Mouse (Mus musculus) gastrocnemius, adult 18-20 months (tissue): ENCODE measurements around the gene Klhl41. TPM values are rescaled to one million over a fixed set of nuclear protein-coding genes. Genes with fewer than 3 reads are reported as not detected.

ENCODE experiments used
- DNase-seq: peaks from one replicate; pipeline ENCODE4 v3.0.0; 2021; ENCODE audit warnings: low spot score
- total RNA-seq, 2 experiments: library from RNA; stranded (reverse); gene quantifications; 2 replicates each; pipeline ENCODE4 v1.2.3; 2021

Gene Klhl41
- total RNA-seq, 2 experiments from 2014 or later: 665 to 708 TPM

DNA sequence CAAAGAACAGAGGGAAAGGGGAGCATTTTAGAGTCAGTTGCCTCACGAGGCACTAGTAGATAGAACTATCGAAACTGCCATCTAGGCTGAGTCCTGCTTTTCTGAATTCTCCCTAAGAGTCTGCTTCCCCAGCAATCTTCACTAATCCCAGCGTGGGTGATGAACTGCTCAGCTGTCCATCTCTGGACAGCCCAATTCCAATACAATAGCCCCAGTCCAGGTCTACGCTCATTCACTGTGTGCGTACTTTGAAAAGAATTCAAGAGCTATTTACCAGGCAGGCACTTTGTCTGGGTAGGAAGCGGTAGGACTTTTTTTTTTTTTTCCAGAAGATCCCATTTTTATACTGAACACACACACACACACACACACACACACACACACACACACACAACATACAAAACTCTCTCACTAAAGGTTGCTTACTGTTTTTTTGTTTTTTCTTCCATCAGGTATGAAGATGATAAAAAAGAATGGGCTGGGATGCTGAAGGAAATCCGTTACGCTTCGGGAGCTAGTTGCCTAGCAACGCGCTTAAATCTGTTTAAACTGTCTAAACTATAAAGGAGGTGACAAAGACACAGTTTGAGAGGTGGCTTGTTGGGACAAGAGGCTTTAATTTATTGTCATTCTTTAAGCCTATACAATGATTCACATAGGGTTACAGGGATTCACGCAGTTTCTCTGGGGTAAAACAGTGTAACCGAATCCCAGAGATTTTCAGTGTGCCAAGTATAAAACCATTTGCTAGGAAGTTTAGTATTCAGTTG, 13.3 kb downstream of the Klhl41 start:
- DNase-seq: no peak

DNA sequence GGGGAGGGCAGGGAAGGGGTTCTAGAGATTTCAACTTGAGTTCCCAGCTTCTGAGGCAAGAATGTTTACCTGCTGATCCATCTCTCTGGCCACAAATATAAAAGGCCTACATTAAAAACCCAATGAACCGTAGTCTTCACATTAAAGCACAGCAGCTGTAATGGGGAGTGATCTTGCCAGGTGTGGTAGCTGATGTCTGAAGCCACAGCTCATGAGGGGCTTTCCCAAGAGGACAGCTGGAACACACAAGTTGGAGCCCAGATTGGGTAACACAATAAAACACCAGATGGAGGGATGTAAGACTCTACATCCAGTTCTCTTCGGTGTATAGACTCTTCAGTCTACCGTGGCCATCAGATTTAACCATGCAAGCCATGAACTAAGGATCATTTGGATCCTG, 14.6 kb downstream of the Klhl41 start:
- no peak for DNase-seq

- no peak for DNase-seq
Measured at GRCm38 (mm10) chr2:69690214-69690613, 20.3 kb downstream of the Klhl41 start.

- DNase-seq: no peak
Measured at GRCm38 (mm10) chr2:69690843-69691242, 20.9 kb downstream of the Klhl41 start.

DNA sequence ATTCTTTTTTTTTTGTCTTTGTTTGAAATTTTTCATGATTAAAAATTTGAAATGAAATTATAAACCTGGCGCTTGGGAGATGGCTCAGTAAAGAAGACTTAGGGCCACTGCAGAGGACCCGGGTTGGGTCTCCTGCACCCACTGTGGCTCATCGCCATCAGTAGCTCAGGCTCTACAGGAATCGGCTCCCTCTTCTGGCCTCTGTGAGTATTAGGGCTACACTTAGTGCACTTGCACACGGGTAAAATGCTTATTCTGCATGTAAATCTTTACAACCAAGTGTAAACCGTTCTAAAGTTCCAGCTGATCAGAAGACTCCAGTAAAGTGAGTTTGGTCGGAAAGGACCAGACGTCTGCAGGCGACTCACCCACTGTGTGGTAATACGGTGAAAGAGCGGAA, 23.6 kb downstream of the Klhl41 start:
- DNase-seq: no peak

DNA sequence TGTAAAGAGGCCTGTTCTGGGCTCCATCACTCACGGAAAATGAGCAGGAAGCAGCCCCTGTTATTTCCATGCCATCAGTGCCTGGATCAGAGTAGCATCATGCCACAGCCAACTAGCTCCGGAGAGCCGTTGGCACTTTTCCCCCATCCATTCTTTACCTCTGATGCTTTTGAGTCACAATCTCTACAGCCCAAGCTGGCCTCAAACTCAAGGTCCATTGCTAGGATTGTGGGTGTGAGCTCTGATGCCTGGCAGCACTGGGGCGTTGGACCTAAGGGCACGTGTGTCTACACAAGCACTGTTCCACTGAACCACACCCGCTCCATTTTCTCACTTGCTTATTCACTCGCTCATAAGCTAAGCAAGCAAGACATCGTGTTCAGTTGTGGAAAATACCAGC, 30.5 kb downstream of the Klhl41 start:
- no peak for DNase-seq

DNA sequence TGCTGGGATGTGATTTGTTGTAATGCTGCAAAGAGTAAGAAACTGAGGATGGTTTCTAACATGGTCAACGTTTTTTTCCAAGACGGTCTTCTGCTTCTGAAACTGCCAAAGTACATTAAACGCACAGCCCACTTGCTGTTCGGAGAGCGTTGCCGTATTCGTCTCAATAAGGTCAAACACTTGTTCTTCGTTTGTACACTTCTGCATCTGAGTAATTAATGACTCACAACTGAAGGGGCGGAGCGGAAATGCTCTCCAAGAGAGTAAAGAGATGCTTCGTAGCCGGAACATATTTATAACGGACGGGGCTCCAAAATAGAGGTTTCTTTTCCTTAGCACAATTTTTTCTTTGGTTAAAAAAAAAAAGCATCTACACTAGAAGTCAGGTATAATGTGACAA, 42.3 kb downstream of the Klhl41 start:
- DNase-seq: no peak

GRCm38 (mm10) chr2:69712981-69713625, 43.2 kb downstream of the Klhl41 start, which contains the start of gene Fastkd1:
Gene Fastkd1, minus strand, starts transcription at chr2:69713516.
- peak; percentile 90 for DNase-seq

- DNase-seq: no peak
Measured at GRCm38 (mm10) chr2:69713626-69714014, 43.7 kb downstream of the Klhl41 start.

DNA sequence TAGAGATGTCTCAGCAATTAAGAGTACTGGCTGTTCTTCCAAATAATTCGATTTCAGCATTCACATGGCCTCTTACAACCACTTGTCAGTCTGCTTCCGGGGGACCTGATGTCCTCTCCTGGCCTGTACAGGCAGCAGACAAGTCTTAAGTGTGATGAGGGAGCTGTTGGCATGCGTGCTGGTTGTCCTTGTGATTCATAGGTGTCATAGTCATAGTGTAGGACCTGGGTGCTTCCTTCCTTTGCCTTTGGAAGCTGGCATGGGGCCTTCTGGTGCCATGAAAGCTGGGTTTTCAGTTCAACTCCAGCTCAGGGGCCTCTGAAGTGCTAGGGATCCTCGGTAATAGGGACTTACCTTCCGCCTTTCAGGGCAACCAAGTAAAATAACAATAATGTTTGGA, 44.2 kb downstream of the Klhl41 start:
- DNase-seq: no peak

DNA sequence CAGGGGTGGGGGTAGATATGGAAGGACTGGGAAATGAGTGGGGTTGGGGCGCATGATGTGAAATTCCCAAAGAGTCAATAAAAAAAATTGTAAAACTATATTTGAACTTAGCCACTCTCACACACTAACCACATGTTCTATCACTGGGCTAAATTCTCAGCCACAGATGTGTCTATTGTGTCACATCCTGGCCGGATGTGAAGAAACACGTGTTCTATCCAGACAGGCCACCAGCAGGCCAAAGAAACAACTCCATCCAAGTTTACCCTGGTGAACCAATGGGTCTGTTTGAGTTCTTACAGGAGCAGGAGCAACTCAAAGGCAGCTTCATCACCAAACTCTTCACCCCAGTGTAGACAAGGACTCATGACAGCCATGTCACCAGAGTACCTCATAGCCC, 46.6 kb downstream of the Klhl41 start:
- no peak for DNase-seq

GRCm38 (mm10) chr2:69719121-69719520, 49.2 kb downstream of the Klhl41 start:
- no peak for DNase-seq

GRCm38 (mm10) chr2:69722273-69722649, 52.3 kb downstream of the Klhl41 start, which contains the start of gene Ppig:
Gene Ppig, plus strand, starts transcription at chr2:69722545.
- peak; percentile 4 for DNase-seq

DNA sequence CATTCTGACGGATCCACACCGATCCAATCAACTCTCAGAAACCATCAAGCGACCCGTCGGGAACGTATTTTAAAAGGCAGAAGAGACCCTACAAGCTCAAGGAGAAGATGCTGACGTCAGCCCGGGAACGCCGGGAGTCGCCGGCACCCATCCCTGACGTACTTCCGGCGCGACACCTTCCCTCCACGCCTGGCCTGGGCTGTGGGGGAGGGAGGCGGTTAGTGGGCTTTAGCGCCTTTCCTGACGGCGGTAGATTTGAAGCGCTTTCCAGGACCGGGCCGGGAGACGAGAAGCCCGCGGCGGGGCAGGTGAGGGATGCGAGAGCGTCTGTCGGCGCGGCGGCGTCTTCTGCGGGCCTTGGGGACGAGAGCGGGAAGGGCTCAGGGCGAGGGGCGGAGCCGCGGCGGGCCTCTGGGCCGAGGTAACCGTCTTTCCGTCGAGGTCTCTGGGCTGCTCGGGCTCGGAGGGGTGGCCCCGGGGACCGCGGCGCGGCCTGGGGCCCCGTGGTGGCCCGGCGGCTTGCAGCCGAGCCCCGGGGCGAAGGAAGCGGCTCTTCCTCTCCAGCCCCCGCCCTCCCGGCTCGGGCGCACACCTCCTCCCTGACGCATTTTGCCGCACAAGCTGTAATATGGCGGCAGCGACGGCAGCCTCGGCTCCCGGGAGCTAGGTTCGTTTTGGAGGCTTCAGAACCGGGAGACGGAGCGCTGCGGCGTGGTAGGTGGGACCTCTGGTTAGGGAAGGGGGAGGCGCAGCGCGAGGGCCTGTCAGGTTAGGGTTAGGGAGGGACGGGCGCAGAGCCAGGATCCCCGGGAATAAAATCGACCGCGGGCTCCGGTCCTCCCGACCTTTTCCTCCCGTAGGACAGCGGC, 53.0 kb downstream of the Klhl41 start:
- DNase-seq: peak; percentile 90

DNA sequence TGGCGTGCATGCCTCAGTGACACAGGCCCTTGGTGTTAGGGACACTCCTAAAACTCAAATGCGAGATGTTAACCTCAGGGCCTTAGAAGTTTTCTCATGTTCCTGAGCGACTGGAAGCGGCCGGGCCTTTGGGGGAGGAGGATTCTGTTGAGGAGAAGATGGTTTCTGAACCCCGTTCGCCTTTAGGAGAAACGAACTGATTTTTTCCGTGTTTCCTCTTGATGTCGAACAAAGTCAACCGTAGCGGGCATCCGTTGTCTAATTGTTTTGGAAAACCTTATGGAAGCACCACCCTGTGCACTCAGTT, 53.6 kb downstream of the Klhl41 start:
- no peak for DNase-seq

Other genes with a start within 250 kb of the Klhl41 start
- gene Lrp2, start 84.1 kb upstream of the Klhl41 start, total RNA-seq: under 1 TPM in 1 of 2 experiments, not detected in 1; 0.30 TPM
- gene Bbs5, start 22.9 kb upstream of the Klhl41 start, total RNA-seq: 1 to 10 TPM; 3.4 TPM
- 10 to 100 TPM; 16.0 to 16.2 TPM for gene Fastkd1, start 43.4 kb downstream of the Klhl41 start, total RNA-seq
- 10 to 100 TPM; 29.0 to 34.0 TPM for gene Ppig, start 52.4 kb downstream of the Klhl41 start, total RNA-seq
- under 1 TPM; 0.45 to 0.50 TPM for gene Ccdc173, start 119.5 kb downstream of the Klhl41 start, total RNA-seq
- 10 to 100 TPM; 18.6 to 20.7 TPM for gene Phospho2, start 119.5 kb downstream of the Klhl41 start, total RNA-seq
- 10 to 100 TPM in 1 of 2 experiments, 1 to 10 TPM in 1; 6.8 to 14.5 TPM for gene Klhl23, start 151.8 kb downstream of the Klhl41 start, total RNA-seq
- gene Ssb, start 191.4 kb downstream of the Klhl41 start, total RNA-seq: 10 to 100 TPM; 59.8 to 60.6 TPM
- 10 to 100 TPM; 14.2 to 15.8 TPM for gene Mettl5, start 215.5 kb downstream of the Klhl41 start, total RNA-seq
- 100 to 1,000 TPM; 207 to 208 TPM for gene Ubr3, start 227.1 kb downstream of the Klhl41 start, total RNA-seq